Mouse (Mus musculus) G1E (cell line): Measurements from ENCODE around the gene Mylk.

Source experiments
- CTCF ChIP-seq: IDR thresholded peaks from 2 replicates; pipeline ENCODE4 v1.5.1; 2012; ENCODE audit warnings: low read depth, low read length, inconsistent platforms, mixed read lengths
- GATA1 ChIP-seq: IDR thresholded peaks from 2 replicates; pipeline ENCODE4 v1.6.1; 2012; ENCODE audit warnings: borderline replicate concordance, low read length, inconsistent platforms, mixed read lengths
- GATA2 ChIP-seq: IDR thresholded peaks from 2 replicates; pipeline ENCODE4 v1.6.1; 2012; ENCODE audit warnings: low read depth, low read length, inconsistent platforms, borderline replicate concordance
- TAL1 ChIP-seq: conservative IDR thresholded peaks from 2 replicates; pipeline ENCODE4 v1.6.1; 2012; ENCODE audit warnings: low read depth, low read length, inconsistent platforms, mixed read lengths

DNA sequence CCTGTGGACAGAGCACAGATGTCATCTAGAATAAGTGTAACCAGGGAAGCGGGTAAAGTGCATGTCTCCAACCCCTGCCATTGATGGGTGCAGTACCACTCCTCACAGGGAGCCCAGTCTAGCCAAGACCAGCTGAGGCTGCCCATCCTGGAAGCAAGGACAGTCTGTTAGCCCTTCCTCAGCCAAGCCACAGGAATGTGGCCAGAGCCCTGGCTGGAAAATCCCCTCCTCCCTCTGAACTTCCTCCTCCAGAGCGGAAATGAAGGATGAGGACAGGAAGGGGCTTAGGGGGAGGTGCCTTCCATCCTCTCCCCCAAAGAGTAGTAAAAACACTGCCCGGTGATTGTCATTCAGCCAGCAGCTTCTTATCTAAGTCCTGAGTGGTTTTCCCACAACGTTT lies 192.6 kb downstream of the Mylk start:
- TF ChIP-seq CTCF, result no peak
- TF ChIP-seq GATA1, result no peak
- no peak for TF ChIP-seq GATA2
- TF ChIP-seq TAL1, result no peak
